Mouse (Mus musculus) neural tube, embryonic 14.5 days (tissue): ENCODE results near the gene Rnf169. TPM values are rescaled to one million over a fixed set of nuclear protein-coding genes. Genes with fewer than 3 reads are reported as not detected.

Source experiments
- ATAC-seq: fragments of 200-750 bp; cut with Nextera tagmentation; 2 replicates; pipeline ENCODE4 v1.8.0; 2017; ENCODE audit warnings: low read depth, mild to moderate bottlenecking, moderate TSS enrichment, moderate library complexity
- H3K27ac ChIP-seq: fragments of 300-500 bp; sonication (generic); 2 replicates; pipeline ENCODE4 v1.5.1; 2014; ENCODE audit warnings: low read depth, mild to moderate bottlenecking, control low read depth, low read length, moderate library complexity, mixed read lengths
- H3K27me3 ChIP-seq: fragments of 300-500 bp; sonication (generic); 2 replicates; pipeline ENCODE4 v1.6.1; 2014; ENCODE audit warnings: low read length; ENCODE audit not compliant: control insufficient read depth, insufficient read depth
- H3K36me3 ChIP-seq: fragments of 300-500 bp; sonication (generic); 2 replicates; pipeline ENCODE4 v1.6.1; 2014; ENCODE audit warnings: low read length, mixed read lengths; ENCODE audit not compliant: control insufficient read depth, insufficient read depth
- H3K4me1 ChIP-seq: fragments of 300-500 bp; sonication (generic); 2 replicates; pipeline ENCODE4 v1.6.1; 2014; ENCODE audit warnings: low read length; ENCODE audit not compliant: control insufficient read depth, insufficient read depth
- H3K4me2 ChIP-seq: fragments of 300-500 bp; sonication (generic); 2 replicates; pipeline ENCODE4 v1.6.1; 2014; ENCODE audit warnings: mild to moderate bottlenecking, low read depth, low read length, control low read depth
- H3K4me3 ChIP-seq: fragments of 300-500 bp; sonication (generic); 2 replicates; pipeline ENCODE4 v1.5.1; 2014; ENCODE audit warnings: low read depth, low read length, control low read depth, mixed read lengths
- H3K9ac ChIP-seq: fragments of 300-500 bp; sonication (generic); replicated peaks from 2 replicates; pipeline ENCODE4 v1.6.1; 2014; ENCODE audit warnings: low read depth, mild to moderate bottlenecking, control low read depth, low read length, mixed read lengths
- H3K9me3 ChIP-seq: fragments of 300-500 bp; sonication (generic); 2 replicates; pipeline ENCODE4 v1.6.1; 2016; ENCODE audit warnings: low read length; ENCODE audit not compliant: control insufficient read depth
- WGBS: fragments of 180-500 bp; shearing (Covaris S2); extraction: QIAGEN DNeasy Blood & Tissue Kit; methylation state at CpG from one replicate; pipeline ENCODE4 v1.1.7; 2014; 5-methylcytosine and 5-hydroxymethylcytosine counted together
- polyA plus RNA-seq: library from polyadenylated mRNA; unstranded; fragments of >200 nt; fragmentation: Nextera tagmentation; extraction: Ambion mirVana; gene quantifications from 2 replicates; pipeline ENCODE4 v1.2.1, GENCODE M21; 2014

Rnf169 gene
- polyA plus RNA-seq, 1 experiment from 2014 or later = 7.2 TPM

- no peaks in the 10 kb centered on the region for H3K36me3 ChIP-seq
- H3K27ac ChIP-seq = peak overlapping the region; percentile 44; the same call in 1 of the 2 replicates
- no peak for ATAC-seq
- H3K9me3 ChIP-seq = no peaks in the 10 kb centered on the region
- 72% methylated on average over 6 of the region's 6 CpGs for WGBS
- H3K9ac ChIP-seq = no peak overlapping the region
- H3K4me3 ChIP-seq = no peak overlapping the region
- H3K4me2 ChIP-seq = no peak overlapping the region
- no peaks in the 10 kb centered on the region for H3K27me3 ChIP-seq
- 0 out of 2 replicates have a peak, but pooled peaks cover 3% of the 10 kb centered on the region for H3K4me1 ChIP-seq
These were observed 85.8 kb downstream of the Rnf169 start for GRCm38 (mm10) chr7:99894478-99894877.

- H3K27me3 ChIP-seq = no peaks in the 10 kb centered on the region
- no peaks in the 10 kb centered on the region for H3K9me3 ChIP-seq
- no peak overlapping the region for H3K27ac ChIP-seq
- ATAC-seq = no peak; the same call in 1 of the 2 replicates
- WGBS = 81% methylated on average over 3 of the region's 3 CpGs
- no peak overlapping the region for H3K4me3 ChIP-seq
- 0 out of 2 replicates have a peak, but pooled peaks cover 3% of the 10 kb centered on the region for H3K4me1 ChIP-seq
- H3K9ac ChIP-seq = no peak overlapping the region
- no peak overlapping the region for H3K4me2 ChIP-seq
- no peaks in the 10 kb centered on the region for H3K36me3 ChIP-seq
These were observed 86.3 kb downstream of the Rnf169 start for GRCm38 (mm10) chr7:99893967-99894366.

DNA sequence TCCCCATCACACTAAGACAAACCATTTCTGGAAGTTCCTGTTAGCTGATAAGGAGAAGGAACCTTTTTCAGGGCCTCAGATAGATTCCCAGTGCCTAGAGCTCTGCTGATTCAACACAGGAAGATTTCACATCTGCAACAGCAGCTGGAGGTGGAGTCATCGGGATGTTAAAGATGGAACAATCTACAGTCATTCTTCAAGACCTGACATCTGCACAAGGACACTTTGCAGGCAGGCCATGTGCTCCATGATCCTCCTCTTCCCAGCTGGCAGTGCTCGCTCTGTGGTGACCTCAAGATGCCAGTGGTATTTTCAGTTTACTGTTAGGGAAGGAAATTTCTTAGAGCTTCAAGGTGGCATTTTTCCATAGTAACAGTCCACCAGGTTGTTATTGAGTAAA is 87.9 kb downstream of the Rnf169 start:
- Histone ChIP-seq H3K4me3 (no peak overlapping the region), H3K4me2 (no peak overlapping the region), H3K36me3 (no peaks in the 10 kb centered on the region), H3K27ac (no peak overlapping the region), H3K4me1 (0 out of 2 replicates have a peak, but pooled peaks cover 3% of the 10 kb centered on the region), H3K27me3 (no peaks in the 10 kb centered on the region), H3K9ac (no peak overlapping the region), H3K9me3 (no peaks in the 10 kb centered on the region)
- ATAC-seq = no peak
- 89% methylated on average over 2 of the region's 2 CpGs for WGBS

DNA sequence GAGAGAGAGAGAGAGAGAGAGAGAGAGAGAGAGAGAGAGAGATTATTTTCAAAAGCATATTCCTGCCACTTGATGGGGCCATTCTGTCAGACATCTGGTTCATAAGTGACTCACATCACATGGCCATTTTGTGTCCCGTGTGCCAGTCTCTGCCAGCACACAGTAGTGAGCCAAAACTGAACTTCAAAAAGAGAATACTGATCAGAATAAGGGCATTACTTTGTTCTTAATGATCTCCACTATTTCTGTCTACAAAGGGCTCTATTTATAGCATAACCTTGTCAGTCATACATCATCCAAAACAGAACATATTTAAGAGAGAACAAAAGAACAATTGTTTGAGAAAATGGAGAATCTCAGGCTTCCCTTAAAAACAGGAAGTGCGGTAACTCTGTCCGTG is 88.8 kb downstream of the Rnf169 start:
- WGBS = 72% methylated on average over 3 of the region's 3 CpGs
- H3K9me3 ChIP-seq = no peaks in the 10 kb centered on the region
- no peaks in the 10 kb centered on the region for H3K36me3 ChIP-seq
- no peak overlapping the region for H3K4me2 ChIP-seq
- no peak overlapping the region for H3K9ac ChIP-seq
- no peak for ATAC-seq
- H3K4me3 ChIP-seq = no peak overlapping the region
- no peak overlapping the region for H3K27ac ChIP-seq
- 0 out of 2 replicates have a peak, but pooled peaks cover 3% of the 10 kb centered on the region for H3K4me1 ChIP-seq
- H3K27me3 ChIP-seq = no peaks in the 10 kb centered on the region

DNA sequence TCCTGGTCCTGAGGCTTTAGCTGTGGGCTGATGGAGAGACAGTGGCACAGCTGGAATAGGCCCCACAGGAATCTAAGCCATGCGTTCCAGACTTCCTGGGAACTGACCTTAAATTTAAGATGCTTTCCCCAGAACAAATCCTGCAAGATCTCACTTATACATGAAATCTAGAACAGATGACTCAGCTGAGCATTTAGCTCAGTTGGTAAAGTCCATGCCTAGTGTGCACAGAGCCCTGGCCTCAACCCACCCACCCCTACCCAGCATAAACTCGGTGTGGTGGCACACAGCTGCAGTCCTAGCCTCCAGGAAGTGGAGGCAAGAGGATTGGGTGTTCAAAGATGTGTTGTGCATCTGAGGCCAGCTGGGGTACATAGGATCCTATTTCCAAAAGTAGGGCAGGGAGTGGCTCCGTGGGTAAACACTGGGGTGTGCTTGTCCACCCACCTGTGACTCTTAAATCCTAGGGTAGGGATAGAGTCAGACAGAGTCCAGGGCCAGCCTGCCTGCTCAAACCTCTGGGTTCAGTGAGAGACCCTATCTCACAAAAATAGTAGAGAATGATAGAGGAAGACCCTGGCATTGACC is 90.0 kb downstream of the Rnf169 start:
- Histone ChIP-seq H3K27ac (no peak overlapping the region), H3K4me3 (no peak overlapping the region), H3K9me3 (no peaks in the 10 kb centered on the region), H3K27me3 (no peaks in the 10 kb centered on the region), H3K4me2 (no peak overlapping the region), H3K9ac (no peak overlapping the region), H3K4me1 (0 out of 2 replicates have a peak, but pooled peaks cover 3% of the 10 kb centered on the region), H3K36me3 (no peaks in the 10 kb centered on the region)
- 75% methylated on average over 3 of the region's 3 CpGs for WGBS
- no peak for ATAC-seq

DNA sequence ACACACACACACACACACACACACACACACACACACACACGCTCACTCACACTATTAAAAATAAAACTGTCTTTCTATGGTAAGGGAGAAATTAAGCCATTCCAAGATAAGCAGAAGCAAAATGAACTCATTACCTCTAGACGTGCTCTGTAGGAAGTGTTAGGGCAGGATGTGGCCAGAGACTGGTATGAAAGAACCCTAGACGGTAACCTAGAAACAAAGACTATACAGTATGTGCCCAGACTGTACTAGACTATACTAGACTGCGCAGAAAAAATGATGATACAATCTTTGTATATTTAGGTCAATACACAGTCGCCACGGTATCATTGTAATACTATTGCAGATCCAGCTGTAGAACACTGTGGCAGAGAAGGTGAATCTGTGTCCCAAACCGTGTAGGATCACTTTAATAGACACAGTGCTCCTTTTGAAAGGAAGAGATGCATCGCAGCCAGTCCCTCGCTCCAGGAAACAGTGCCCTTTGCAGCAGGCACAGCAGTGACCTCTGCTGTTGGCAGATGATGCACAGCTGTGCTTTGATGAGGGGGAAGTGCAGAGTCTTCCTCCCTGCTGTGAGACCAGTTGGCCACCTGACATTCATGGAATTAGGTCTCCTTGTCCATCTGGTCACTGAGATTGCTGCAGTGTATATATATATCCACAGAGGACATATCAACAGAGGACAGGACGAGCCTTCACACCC is 90.9 kb downstream of the Rnf169 start:
- 47% methylated on average over 10 of the region's 10 CpGs for WGBS
- Histone ChIP-seq H3K4me3 (no peak overlapping the region), H3K4me1 (0 out of 2 replicates have a peak, but pooled peaks cover 3% of the 10 kb centered on the region), H3K27me3 (no peaks in the 10 kb centered on the region), H3K9ac (no peak overlapping the region), H3K4me2 (no peak overlapping the region), H3K27ac (no peak overlapping the region), H3K9me3 (no peaks in the 10 kb centered on the region), H3K36me3 (no peaks in the 10 kb centered on the region)
- no peak for ATAC-seq

DNA sequence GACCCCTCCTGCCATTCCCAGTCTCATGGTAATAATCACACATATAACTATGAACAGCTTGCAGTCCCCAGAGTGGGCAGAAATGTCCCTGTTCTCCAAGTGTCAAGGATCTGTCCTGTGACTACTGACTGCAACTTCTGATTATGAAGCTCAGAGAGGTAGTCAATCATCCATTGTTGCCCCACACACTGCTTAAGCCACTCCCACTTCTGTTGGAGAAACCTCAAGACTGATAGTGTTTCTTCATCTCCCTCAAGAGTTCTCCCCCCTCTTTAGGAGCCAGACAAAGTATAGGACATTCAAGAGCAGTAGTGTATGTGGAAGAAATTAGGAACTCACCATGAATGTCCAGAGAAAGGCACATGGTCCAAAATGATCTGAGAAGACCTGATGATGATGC is 92.5 kb downstream of the Rnf169 start:
- no peaks in the 10 kb centered on the region for H3K36me3 ChIP-seq
- H3K4me1 ChIP-seq = no peaks in the 10 kb centered on the region
- H3K9me3 ChIP-seq = no peaks in the 10 kb centered on the region
- no peaks in the 10 kb centered on the region for H3K27me3 ChIP-seq
- H3K27ac ChIP-seq = no peak overlapping the region
- no peak overlapping the region for H3K4me3 ChIP-seq
- H3K4me2 ChIP-seq = no peak overlapping the region
- no peak for ATAC-seq
- H3K9ac ChIP-seq = no peak overlapping the region

DNA sequence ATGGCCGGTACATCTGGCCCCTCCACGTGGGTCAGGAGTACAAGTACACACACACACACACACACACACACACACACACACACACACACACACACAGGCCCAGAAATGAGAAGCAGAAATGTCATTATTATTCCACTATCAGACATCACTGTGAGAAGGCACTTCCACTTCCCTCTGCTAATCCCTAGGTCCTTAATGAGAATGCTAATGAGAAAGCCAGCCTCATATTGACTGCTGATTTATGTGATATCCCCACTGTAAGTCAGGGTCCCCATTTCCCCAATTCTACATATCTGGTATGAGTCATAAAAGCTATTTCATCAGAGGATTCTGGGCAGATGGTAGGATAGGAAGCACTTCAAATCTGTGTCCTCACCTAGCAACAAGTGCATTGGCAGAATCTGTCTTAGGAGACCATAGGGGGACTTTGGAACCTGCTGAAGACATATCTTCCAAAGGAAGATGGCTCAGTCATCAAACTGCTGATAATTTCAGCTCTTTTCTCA is 93.0 kb downstream of the Rnf169 start:
- Histone ChIP-seq H3K27me3 (no peaks in the 10 kb centered on the region), H3K4me2 (no peak overlapping the region)
- no peak for ATAC-seq

GRCm38 (mm10) chr7:99878254-99878653 is 102.0 kb downstream of the Rnf169 start:
- Histone ChIP-seq H3K4me3 (no peak overlapping the region), H3K9me3 (no peaks in the 10 kb centered on the region), H3K9ac (no peak overlapping the region), H3K4me2 (no peak overlapping the region), H3K36me3 (no peaks in the 10 kb centered on the region), H3K27me3 (no peaks in the 10 kb centered on the region), H3K27ac (no peak overlapping the region), H3K4me1 (0 out of 2 replicates have a peak, but pooled peaks cover 4% of the 10 kb centered on the region)
- no peak for ATAC-seq
- WGBS = 52% methylated on average over 2 of the region's 2 CpGs

More for the DNA sequence above, 93.0 kb downstream of the Rnf169 start:
- Histone ChIP-seq H3K9me3 (no peaks in the 10 kb centered on the region), H3K36me3 (no peaks in the 10 kb centered on the region), H3K4me3 (no peak overlapping the region), H3K27ac (no peak overlapping the region), H3K4me1 (no peaks in the 10 kb centered on the region), H3K9ac (no peak overlapping the region)
- WGBS = 80% methylated on average over 2 of the region's 2 CpGs
